Mouse (Mus musculus) neural tube, postnatal 0 days (tissue): ENCODE results near the gene Cdk10. TPM values are rescaled to one million over a fixed set of nuclear protein-coding genes. Genes with fewer than 3 reads are reported as not detected.

Experiments used
- polyA plus RNA-seq: library from polyadenylated mRNA; unstranded; fragments of >200 nt; fragmentation: Nextera tagmentation; extraction: Ambion mirVana; gene quantifications from 2 replicates; pipeline ENCODE4 v1.2.1, GENCODE M21; 2015

The Cdk10 gene
- polyA plus RNA-seq: 41.0 and 46.2 TPM in 2 replicates

GRCm38 (mm10) chr8:123224278-123225266 lies at the start of gene Cdk10:
Gene Cdk10 (plus strand): TSS chr8:123224842.

GRCm38 (mm10) chr8:123185566-123186409 lies 38.9 kb upstream of the Cdk10 start, which contains the start of gene Dpep1:
Gene Dpep1 (plus strand): TSS chr8:123186242.

GRCm38 (mm10) chr8:123212321-123213117 lies 12.1 kb upstream of the Cdk10 start, which contains the start of the genes Chmp1a and Spata33:
Gene Chmp1a (minus strand): TSS chr8:123212763.
Gene Spata33 (plus strand): TSS chr8:123212832.

GRCm38 (mm10) chr8:123235520-123236497 lies 11.2 kb downstream of the Cdk10 start, which contains the start of gene Spata2l:
Gene Spata2l (minus strand): TSS chr8:123236233.

GRCm38 (mm10) chr8:123254099-123254885 lies 29.6 kb downstream of the Cdk10 start, which contains the start of the genes Zfp276 and Vps9d1:
Gene Zfp276 (plus strand): TSS chr8:123254195.
Gene Vps9d1 (minus strand): TSS chr8:123254348.

Other genes starting within 250 kb of the Cdk10 start
- gene Ankrd11, start 182.6 kb upstream of the Cdk10 start, polyA plus RNA-seq: 77.8 and 81.7 TPM in 2 replicates
- 47.6 and 54.2 TPM in 2 replicates for gene Spg7, start 161.9 kb upstream of the Cdk10 start, polyA plus RNA-seq
- 727 and 861 TPM in 2 replicates for gene Rpl13, start 122.5 kb upstream of the Cdk10 start, polyA plus RNA-seq
- 8.8 and 11.8 TPM in 2 replicates for gene Cpne7, start 107.5 kb upstream of the Cdk10 start, polyA plus RNA-seq
- gene Sult5a1, start 66.5 kb upstream of the Cdk10 start, polyA plus RNA-seq: 3.3 and 4.5 TPM in 2 replicates
- gene Dpep1, start 38.6 kb upstream of the Cdk10 start, polyA plus RNA-seq: 1.4 and 2.3 TPM in 2 replicates
- gene Chmp1a, start 12.1 kb upstream of the Cdk10 start, polyA plus RNA-seq: 159 and 169 TPM in 2 replicates
- 8.6 and 8.8 TPM in 2 replicates for gene Spata33, start 12.0 kb upstream of the Cdk10 start, polyA plus RNA-seq
- gene Spata2l, start 11.4 kb downstream of the Cdk10 start, polyA plus RNA-seq: 18.3 and 18.5 TPM in 2 replicates
- gene Zfp276, start 29.4 kb downstream of the Cdk10 start, polyA plus RNA-seq: 15.3 and 18.2 TPM in 2 replicates
- 54.6 and 63.7 TPM in 2 replicates for gene Vps9d1, start 29.5 kb downstream of the Cdk10 start, polyA plus RNA-seq
- 3.0 and 7.2 TPM in 2 replicates for gene Fanca, start 93.7 kb downstream of the Cdk10 start, polyA plus RNA-seq
- 31.8 and 35.0 TPM in 2 replicates for gene Spire2, start 107.9 kb downstream of the Cdk10 start, polyA plus RNA-seq
- 411 and 449 TPM in 2 replicates for gene Tcf25, start 148.9 kb downstream of the Cdk10 start, polyA plus RNA-seq
- gene Mc1r, start 182.3 kb downstream of the Cdk10 start, polyA plus RNA-seq: 0.06 TPM in 1 of 2 replicates, not detected in the other
- 1,123 and 1,326 TPM in 2 replicates for gene Tubb3, start 186.6 kb downstream of the Cdk10 start, polyA plus RNA-seq
- gene Def8, start 198.7 kb downstream of the Cdk10 start, polyA plus RNA-seq: 36.5 and 39.5 TPM in 2 replicates